Mouse (Mus musculus) megakaryocyte-erythroid progenitor cell, adult 5-6 weeks (primary cell): ENCODE data around the gene Wbp2. TPM values are rescaled to one million over a fixed set of nuclear protein-coding genes. Genes with fewer than 3 reads are reported as not detected.
"Not testable (repeated sequence)": the region's sequence is repeated elsewhere in the genome, so short reads cannot be mapped to it uniquely, and the experiment has no call there.

Experiments
- ATAC-seq: replicated peaks from 2 replicates; pipeline ENCODE4 v1.8.0; 2016; ENCODE audit warnings: mild to moderate bottlenecking, inconsistent platforms; ENCODE audit not compliant: severe bottlenecking, poor library complexity, low FRiP score, low TSS enrichment
- total RNA-seq, 2 experiments: library from RNA; stranded (forward) in 1 of 2; stranded (reverse) in 1 of 2; fragments of 200-1000, 215-1000 nt in 1 of 2; fragments of >200 nt in 1 of 2; fragmentation: Nextera tagmentation in 1 of 2; gene quantifications; 2 replicates each; pipeline ENCODE4 v1.2.3; 2014 to 2017

Gene Wbp2
- total RNA-seq (2014; fragmentation: Nextera tagmentation) (57.6 and 94.8 TPM in 2 replicates), total RNA-seq (2017) (21.2 and 23.9 TPM in 2 replicates)

DNA sequence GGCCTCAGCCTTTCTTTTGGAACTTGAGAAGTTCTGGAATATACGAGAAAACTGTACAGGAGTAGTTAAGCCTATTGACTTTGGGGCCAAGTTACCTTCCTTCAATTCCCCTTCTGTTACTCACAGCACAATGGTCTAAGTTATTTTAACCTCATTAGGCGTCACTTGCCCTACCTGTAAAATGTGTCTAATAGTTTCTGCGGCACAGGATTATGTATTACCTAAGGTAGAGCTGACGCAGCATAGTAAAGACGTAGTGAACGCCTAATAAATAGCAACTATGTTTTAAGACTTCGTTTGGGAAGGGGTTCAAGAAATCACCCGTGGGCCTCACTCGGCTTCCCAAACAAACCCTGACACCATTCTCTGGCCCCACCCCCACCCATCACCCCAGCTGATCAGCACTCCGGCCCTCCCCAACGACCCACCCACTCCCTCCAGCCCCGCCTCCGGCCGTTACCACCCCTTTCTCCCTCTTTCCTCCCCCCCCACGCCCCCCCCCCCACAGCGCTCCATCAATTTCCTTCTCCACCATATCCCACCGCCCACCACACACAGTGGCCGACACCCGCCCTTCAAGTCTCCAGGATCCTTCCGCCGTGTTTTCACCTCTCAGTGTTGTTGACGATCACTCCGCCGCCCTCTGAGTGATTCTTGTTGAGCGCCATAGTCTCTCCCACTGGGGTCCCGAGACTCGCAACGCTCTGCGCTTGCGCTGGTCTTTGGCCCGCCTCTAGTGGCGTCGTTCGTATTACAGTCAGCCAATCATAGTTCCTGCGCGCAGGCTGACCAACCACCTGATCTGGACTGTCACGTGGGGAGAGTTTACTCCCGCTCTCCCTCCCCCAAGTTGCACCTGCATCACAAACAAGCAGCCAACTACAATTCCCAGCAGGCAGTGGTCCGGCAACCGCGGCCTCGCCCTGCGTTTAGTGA, at the start of gene Wbp2:
Gene Wbp2, minus strand, starts transcription at position 738 of the 936 bp plus-strand sequence.
- ATAC-seq, result peak; percentile 93

- no peak for ATAC-seq
Observed at GRCm38 (mm10) chr11:116134171-116134570, 47.4 kb upstream of the Wbp2 start.

DNA sequence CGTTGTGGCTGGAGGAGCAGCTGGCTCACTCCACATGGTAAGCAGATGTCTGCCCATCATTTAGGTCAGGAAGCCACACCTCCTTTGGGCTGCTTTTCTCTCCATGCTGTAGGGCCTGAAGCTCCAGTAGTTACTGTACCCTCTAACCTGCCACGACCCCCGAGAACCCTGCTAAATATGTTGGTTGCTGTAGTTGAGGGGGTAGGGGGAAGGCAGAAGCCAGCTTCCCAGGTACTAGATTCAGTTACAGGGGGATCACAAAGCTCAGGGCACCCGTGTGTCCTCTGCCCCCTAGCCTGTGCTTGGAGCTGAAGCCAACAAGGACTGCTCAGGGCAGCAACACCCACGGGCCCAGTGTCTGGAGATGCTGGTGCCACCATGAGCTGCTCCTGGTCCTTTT, 46.7 kb upstream of the Wbp2 start:
- ATAC-seq, result no peak

DNA sequence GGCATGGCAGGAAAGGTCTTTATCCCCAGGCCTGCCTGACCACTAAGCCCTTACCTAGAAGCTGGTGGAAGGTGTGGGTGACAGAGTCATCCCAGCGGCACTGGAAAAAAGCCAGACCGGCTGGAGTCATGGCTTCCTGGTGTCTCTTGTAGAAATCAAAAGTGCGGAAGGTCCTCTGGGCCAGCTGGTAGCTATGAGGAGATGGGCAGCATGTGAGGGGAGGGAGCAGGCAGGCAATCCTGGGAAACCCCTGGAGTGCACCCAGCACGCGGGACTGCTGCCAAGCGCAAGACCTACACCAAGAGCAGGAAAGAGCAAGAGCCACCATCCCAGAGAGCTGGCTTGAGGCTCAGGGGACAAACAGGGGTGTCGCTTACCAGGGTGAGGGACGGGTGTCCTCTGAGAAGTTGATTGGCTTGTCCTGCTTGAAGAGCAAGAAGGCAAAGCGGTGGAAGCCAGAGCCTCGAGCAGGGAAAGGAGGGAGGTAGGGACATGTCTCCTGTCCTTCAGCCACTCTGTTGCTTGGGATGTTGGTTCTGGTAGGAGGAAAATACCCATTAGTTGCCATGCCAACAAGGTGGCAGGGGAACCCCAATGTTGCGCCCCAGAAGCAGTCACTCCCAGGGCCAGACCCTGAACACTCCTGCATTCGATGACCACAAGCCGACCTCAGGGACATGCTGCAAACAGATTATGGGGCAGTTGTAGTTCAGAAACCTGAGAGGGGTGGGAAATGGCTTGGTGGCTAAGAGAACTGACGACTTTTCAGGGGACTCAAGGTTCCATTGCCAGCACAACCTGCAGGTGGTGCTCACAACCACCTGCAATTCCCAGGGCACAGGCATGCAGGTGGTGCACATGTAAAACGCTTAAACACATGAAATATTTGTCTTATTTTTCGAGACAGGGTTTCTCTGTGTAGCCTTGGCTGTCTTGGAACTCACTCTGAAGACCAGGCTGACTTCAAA, 45.9 kb upstream of the Wbp2 start:
- no peak for ATAC-seq

GRCm38 (mm10) chr11:116131349-116132170, 44.8 kb upstream of the Wbp2 start:
- ATAC-seq, result no peak

DNA sequence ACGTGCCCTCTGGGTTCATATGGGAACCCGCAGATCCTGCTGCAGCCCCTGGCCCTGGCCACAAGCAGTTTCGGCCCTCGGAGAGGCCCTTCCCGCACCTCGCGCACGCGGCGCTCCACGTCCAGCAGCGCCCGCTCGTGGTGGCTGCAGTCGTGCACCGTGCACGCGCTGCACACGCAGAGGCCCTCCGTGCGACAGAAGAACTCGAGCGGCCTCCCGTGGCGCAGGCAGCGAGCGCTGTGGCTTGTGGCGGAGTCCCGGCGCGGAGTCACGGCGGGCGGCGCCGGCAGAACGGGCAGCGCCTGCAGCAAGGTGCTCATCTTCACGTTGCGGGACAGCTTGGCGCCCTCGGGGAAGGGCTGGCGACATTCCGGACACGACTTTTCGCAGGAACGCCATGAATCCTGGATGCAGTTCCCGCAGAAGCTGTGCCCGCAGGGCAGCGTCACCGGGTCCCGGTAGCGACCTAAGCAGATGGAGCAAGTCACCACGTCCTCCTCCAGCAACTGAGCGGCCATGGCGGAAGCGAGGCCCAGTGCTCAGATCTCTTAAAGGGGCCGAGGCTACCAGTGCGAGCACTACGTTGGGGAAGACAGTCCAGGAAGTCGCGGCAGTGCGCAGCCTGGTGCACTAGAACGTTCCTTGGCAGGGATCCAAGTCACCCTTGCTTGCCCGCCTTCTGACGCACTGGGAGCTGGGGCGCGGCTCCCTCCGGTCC, 43.9 kb upstream of the Wbp2 start, which contains the start of gene Trim65:
Gene Trim65, minus strand, starts transcription at position 641 of the 718 bp plus-strand sequence.
- ATAC-seq, result peak; percentile 75

GRCm38 (mm10) chr11:116129993-116130487, 43.2 kb upstream of the Wbp2 start:
- no peak for ATAC-seq

DNA sequence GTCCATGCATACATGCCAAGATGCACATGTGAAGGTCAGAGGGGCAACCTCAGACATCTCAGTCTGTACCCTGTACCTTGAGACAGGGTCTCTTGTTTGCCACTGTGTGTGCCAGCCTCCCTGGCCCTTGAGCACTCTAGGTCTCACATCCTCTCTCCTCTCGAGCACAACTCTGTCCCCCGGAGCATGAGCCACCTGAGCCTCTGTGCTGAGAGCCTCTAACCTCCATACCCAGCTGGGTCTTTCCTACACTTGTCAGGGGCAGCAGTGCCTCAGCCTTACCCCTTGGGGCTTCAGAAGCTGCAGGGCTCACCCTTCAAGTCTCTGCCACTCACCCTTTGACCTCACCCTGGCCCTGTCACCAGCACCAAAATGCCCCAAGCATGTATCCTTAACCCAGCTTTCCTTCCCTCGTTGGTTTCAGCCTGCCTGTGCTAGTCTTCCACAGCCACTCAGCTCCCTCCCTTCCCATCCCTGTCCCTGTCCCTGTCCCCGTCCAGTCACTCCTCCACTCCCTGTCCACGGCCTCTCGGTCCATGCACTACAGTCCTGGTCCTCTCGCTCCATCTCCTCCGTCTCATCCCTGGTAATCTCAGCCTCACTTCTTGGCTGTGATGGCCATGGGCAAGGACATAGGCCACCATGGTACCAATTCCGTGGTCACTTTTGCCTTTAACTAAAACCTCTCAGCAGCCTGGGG, 42.4 kb upstream of the Wbp2 start:
- ATAC-seq, result no peak

DNA sequence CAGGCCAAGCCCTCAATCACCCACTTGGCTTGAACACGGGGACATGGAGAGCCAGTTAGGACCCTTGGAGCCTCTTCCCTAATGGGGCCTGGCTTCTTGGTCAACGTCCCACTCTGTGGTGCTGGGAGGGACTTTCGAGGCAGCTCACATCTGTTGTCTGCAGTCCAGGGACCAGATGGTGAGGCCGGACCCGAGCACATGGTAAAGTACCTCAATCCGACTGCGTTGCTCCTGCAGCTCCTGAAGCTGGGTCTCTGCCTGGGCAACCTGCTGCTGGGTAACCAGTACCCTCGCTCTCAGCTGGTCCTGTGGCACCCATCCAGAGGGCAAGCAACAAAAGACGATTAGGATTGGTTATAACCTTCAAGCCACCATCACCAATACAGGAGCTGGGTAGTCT, 41.2 kb upstream of the Wbp2 start:
- no peak for ATAC-seq

DNA sequence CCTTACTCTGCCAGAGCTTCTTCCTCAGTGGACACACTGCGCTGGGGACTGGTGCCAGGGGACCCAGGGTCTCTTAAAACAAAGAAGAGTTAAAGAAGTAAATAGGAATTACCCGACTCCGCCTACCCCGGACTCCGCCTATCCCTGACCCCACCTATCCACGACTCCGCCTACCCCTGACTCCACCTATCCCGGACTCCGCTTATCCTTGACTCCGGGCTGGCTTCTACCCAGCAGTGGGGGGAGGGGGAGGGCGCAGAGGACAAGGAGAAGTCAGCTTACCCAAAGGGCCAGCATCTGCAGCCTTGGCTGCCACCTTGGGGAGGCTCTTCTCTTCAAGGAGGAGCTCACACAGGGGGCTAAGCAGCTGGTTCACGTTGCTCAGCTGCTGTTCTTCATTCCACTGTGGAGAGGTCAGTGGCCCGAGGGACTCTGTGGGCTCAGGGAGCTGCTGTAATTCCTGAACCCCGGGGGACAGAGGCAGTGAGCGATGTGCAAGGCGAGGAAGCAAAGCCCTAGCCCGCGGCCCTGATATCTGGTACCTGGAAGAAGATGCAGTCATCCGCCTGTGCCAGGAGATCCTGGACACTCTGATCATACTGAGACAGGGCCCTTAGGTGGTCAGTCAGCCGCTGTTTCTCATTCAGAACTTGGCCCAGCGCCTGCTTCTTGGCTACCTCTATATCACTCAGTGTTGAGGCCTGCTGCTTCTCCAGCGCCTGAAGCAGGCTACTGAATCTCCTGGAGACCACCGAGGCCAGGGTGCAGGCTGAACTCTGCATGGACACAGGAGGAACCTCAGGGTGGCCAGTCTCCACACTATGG, 40.6 kb upstream of the Wbp2 start, which contains the start of gene Trim47:
Gene Trim47, minus strand, starts transcription at position 55 of the 825 bp plus-strand sequence.
- peak; percentile 54 for ATAC-seq

GRCm38 (mm10) chr11:116126261-116126660, 39.5 kb upstream of the Wbp2 start:
- ATAC-seq, result no peak

- ATAC-seq, result not testable (repeated sequence)
Observed at GRCm38 (mm10) chr11:116121731-116122245, 35.0 kb upstream of the Wbp2 start.

DNA sequence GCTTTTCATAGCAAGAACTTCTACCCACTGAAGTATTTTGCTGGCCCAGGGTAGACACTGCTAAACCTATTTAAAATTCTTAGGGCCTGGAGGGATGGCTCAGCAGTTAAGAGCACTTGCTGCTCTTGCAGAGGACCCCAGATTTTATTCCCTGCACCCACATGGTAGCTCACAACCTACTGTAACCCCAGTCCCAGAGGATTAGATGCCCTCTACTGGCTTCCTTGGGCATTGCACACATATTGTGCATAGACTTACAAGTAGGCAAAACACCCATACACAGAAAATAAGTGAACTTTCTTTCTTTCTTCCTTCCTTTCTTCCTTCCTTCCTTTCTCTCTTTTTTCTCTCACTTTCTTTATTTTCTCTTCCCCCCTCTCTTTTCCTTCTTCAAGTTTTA, 31.0 kb upstream of the Wbp2 start:
- ATAC-seq, result no peak

GRCm38 (mm10) chr11:116117241-116117640, 30.4 kb upstream of the Wbp2 start:
- ATAC-seq, result peak; percentile 91

DNA sequence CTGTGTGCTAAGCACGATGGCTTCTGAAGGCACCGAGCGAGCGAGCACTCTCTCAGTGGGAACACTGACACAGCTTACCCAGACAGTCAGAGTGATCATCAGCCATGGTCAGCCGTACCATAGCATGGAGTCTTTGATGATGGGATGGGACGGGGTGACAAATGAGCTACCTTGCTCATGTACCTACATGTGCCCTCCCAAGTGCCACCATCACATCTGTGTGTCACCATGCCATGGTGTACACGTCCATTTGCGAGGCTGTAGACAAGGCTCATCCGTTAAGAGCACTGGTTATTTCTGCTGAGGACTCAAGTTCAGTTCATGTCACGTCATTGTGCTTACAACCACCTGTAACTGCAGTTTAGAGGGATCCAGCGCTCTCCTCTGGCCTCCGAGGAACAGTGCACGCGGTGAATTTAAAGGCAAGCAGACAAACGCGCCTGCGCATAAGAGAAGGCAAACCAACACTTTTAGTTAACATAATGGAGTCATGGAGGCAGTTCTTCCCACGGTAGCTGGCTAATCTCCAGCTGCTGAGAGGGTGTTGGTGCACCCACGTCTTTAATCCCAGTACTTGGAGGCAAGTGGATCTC, 24.9 kb upstream of the Wbp2 start:
- ATAC-seq, result no peak

GRCm38 (mm10) chr11:116111067-116111466, 24.3 kb upstream of the Wbp2 start:
- no peak for ATAC-seq
